Mouse (Mus musculus) urinary bladder, adult 18-20 months (tissue): Measurements from ENCODE around the gene Grid2.

Experiments used
- DNase-seq, 2 experiments: peaks; one replicate each; pipeline ENCODE4 v3.0.0; 2022; ENCODE audit warnings: low spot score in 2 of 2, mixed read lengths in 2 of 2

The Grid2 gene

GRCm38 (mm10) chr6:64730030-64730429, 1474.4 kb downstream of the Grid2 start:
- DNase-seq = no peak

DNA sequence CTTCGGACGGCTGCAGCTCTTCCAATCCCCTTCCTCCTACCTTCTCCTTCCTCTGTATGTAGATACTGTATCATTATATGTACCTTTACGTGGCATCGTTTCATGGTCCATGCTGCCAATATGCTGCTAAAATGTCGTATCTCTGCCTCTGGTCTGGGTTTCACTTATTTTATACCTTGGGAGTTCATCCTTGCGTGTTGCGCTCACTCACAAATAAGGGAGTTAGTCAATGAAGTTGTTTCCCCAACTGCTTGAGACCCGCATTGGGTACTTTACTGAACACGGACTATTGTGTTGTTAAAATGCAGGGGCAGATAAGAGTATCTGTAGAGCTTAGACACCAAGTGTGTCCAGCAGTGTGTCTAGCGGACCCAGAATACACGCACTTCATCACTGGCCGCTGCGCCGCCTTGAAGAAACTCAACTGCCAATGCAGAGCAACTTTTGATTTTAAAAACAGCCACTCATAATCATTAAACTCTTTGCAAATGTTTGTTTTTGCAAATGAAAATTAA, 1474.9 kb downstream of the Grid2 start:
- DNase-seq = no peak

DNA sequence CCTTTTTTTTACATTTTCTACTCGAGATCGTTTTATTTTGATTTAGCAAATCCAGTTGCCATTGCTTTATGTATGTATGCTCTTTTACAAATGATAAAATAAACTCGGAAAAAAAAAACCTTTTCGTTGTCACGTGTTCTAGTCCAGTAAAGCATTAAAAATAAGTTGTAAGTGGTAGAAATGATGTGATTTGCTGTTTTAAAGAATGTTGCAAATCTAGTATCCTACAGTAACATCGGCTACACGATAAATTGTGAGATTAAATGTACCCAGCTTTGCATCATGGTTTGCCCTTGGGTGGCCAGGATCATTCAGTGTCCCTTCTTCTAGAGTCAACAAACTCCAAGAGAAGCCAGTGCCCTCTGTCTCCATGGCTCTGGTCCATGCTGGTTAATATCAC, 1475.5 kb downstream of the Grid2 start:
- no peak for DNase-seq

DNA sequence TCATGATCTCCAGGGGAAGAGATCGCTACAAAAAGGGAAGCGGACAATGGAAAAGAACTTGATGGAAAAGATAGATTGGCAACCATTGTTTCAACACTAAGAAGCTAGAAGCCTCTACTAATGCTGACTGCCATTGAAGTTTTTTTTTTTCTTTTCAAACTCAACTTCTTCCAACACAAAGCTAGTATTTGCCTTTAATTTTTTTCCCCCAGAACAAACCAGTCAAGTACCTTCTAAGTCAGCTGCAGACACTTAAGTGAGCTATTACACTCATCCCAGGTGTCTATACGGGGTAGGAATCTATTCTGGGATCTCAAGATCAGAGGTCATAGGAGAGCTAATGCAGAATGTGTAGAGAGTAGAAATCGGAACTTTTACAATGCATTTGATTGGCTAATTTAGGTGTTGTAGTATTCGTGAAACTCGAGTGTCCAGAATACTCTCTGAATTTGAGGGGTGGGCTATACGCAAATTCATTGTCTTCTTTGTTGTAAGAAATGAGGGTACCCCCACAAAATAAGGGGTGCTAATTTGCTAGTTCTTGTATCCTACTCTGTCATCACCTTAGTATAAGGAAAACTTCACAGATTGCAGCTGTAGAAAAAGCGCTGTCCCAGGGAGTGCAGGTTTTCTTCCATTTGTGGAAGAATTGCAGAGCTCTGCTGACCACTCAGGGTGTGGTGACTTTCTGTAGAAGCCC, 1476.1 kb downstream of the Grid2 start:
- DNase-seq = no peak

- DNase-seq = no peak
Observed at GRCm38 (mm10) chr6:64733311-64733710, 1477.6 kb downstream of the Grid2 start.

- peak in 1 of 2 experiments; percentile 3 for DNase-seq
Observed at GRCm38 (mm10) chr6:64734441-64735320, 1479.0 kb downstream of the Grid2 start.

- DNase-seq = no peak
Observed at GRCm38 (mm10) chr6:64736317-64736716, 1480.6 kb downstream of the Grid2 start.

GRCm38 (mm10) chr6:64742915-64743489, 1487.3 kb downstream of the Grid2 start:
- DNase-seq = no peak
